7 mouse cellular contexts compared by ENCODE assay signal in genomic region chr9:43107187-43107517, GRCm38 (mm10). TPM values are rescaled to one million over a fixed set of nuclear protein-coding genes. Genes with fewer than 3 reads are reported as not detected.
DNase-seq lines count a peak whose midpoint lies in the region; ATAC-seq and TF ChIP-seq lines count a peak whose summit lies in the region.

Arhgef12 (minus strand) TSS chr9:43107239.

- H3K4me1 ChIP-seq in MEL (ENCODE audit: control insufficient read depth in 1 of 2, insufficient read depth in 2 of 2, low read length in 2 of 2): peaks cover 9 to 26% of the 10 kb centered on the region in 2 experiments
- peaks cover 57% of the 10 kb centered on the region for H3K4me1 ChIP-seq in erythroblast, embryonic 14.5 days (ENCODE audit: control insufficient read depth)
- peaks cover 26% of the 10 kb centered on the region for H3K4me1 ChIP-seq in heart, embryonic 16.5 days (ENCODE audit: control insufficient read depth, insufficient read depth, low read length)
- peaks cover 16 to 19% of the 10 kb centered on the region in 2 experiments for H3K4me1 ChIP-seq in liver, embryonic 14.5 days (replicated peaks; ENCODE audit: control insufficient read depth in 2 of 2, insufficient read depth in 2 of 2, low read length in 1 of 2)

- peak within 1 kb of the TSS; percentile 82 to 86 for H3K4me3 ChIP-seq in MEL (ENCODE audit: control insufficient read depth in 1 of 2, insufficient read depth in 1 of 2, low read depth in 2 of 2, low read length in 2 of 2)
- H3K4me3 ChIP-seq in erythroblast, embryonic 14.5 days (replicated peaks): peak within 1 kb of the TSS; percentile 88
- peak within 1 kb of the TSS; percentile 83 for H3K4me3 ChIP-seq in heart, embryonic 16.5 days (ENCODE audit: low read length)
- H3K4me3 ChIP-seq in liver, embryonic 14.5 days (ENCODE audit: insufficient read depth in 1 of 2, low read depth in 2 of 2, low read length in 2 of 2): peak within 1 kb of the TSS; percentile 89 to 98

- TF ChIP-seq EP300 in MEL (IDR thresholded peaks at IDR 0.05; ENCODE audit: low read depth in 1 of 2, low read length in 2 of 2): no peak
- no peak for TF ChIP-seq EP300 in liver, embryonic 14.5 days (IDR thresholded peaks at IDR 0.05; ENCODE audit: low read depth)

- H3K79me2 ChIP-seq in MEL (ENCODE audit: control insufficient read depth, insufficient read depth, low read length, poor library complexity): peaks cover 26% of the 10 kb centered on the region

- H3K9me3 ChIP-seq in MEL (replicated peaks; ENCODE audit: insufficient read depth, low read length): no peaks in the 10 kb centered on the region
- H3K9me3 ChIP-seq in erythroblast, embryonic 14.5 days (ENCODE audit: control insufficient read depth, low read length): no peaks in the 10 kb centered on the region; the same call in 1 of the 2 replicates
- H3K9me3 ChIP-seq in heart, embryonic 16.5 days (replicated peaks; ENCODE audit: control insufficient read depth, low read length): no peaks in the 10 kb centered on the region
- H3K9me3 ChIP-seq in liver, embryonic 14.5 days (ENCODE audit: control insufficient read depth, low read length): no peaks in the 10 kb centered on the region

- H3K9ac ChIP-seq in MEL (ENCODE audit: control insufficient read depth, low read depth, low read length, poor library complexity, severe bottlenecking): peak within 1 kb of the TSS; percentile 92
- H3K9ac ChIP-seq in heart, embryonic 16.5 days (ENCODE audit: low read length): peak within 1 kb of the TSS; percentile 95
- H3K9ac ChIP-seq in liver, embryonic 14.5 days (replicated peaks): peak within 1 kb of the TSS; percentile 85

- TF ChIP-seq RAD21 in MEL (IDR thresholded peaks at IDR 0.05; ENCODE audit: low read depth, low read length): peak; percentile 23

- no peak for TF ChIP-seq POLR2A in MEL (IDR thresholded peaks at IDR 0.05; ENCODE audit: control insufficient read depth in 1 of 2, insufficient read depth in 1 of 2, low read depth in 1 of 2, low read length in 2 of 2, poor library complexity in 1 of 2)

- peaks cover 0 to 30% of the 10 kb centered on the region in 2 experiments; a peak in 2 of 4 replicates for H3K36me3 ChIP-seq in MEL (ENCODE audit: control insufficient read depth in 1 of 2, insufficient read depth in 2 of 2, low read length in 2 of 2)
- peaks cover 12% of the 10 kb centered on the region for H3K36me3 ChIP-seq in erythroblast, embryonic 14.5 days (ENCODE audit: control insufficient read depth)
- H3K36me3 ChIP-seq in heart, embryonic 16.5 days (ENCODE audit: control insufficient read depth, insufficient read depth): peaks cover 17% of the 10 kb centered on the region
- no peaks in the 10 kb centered on the region for H3K36me3 ChIP-seq in liver, embryonic 14.5 days (replicated peaks; ENCODE audit: control insufficient read depth, insufficient read depth, low read depth)

- WGBS in heart, embryonic 16.5 days: 13% methylated on average over 10 of the region's 10 CpGs
- whole genome bisulfite sequencing in liver, embryonic 14.5 days (ENCODE audit: insufficient replicate concordance): 30% methylated on average over 10 of the region's 10 CpGs

- DNase-seq in MEL (ENCODE audit: low read depth, low spot score): peak; percentile 50
- no peak for DNase-seq in adrenal gland, postnatal 4 days (ENCODE audit: low spot score in 2 of 2)
- peak; percentile 68 to 74 for DNase-seq in kidney, postnatal 25 days
- no peak for DNase-seq in liver, embryonic 14.5 days (ENCODE audit: low read depth in 3 of 3, low spot score in 3 of 3)
- peak; percentile 69 for DNase-seq in retina, embryonic 14.5 days (ENCODE audit: low spot score)

- peak within 1 kb of the TSS; percentile 89 for H3K4me2 ChIP-seq in heart, embryonic 16.5 days (ENCODE audit: low read depth, low read length)
- H3K4me2 ChIP-seq in liver, embryonic 14.5 days (ENCODE audit: low read depth): peak within 1 kb of the TSS; percentile 78

- peak within 1 kb of the TSS; percentile 86 for H3K27ac ChIP-seq in MEL (ENCODE audit: control insufficient read depth, low read depth, low read length)
- H3K27ac ChIP-seq in heart, embryonic 16.5 days (ENCODE audit: low read length): peak within 1 kb of the TSS; percentile 97
- H3K27ac ChIP-seq in liver, embryonic 14.5 days: peak within 1 kb of the TSS; percentile 80

- no peaks in the 10 kb centered on the region for H3K27me3 ChIP-seq in MEL (ENCODE audit: control insufficient read depth in 1 of 2, insufficient read depth in 2 of 2, low read length in 2 of 2)
- peaks cover 62% of the 10 kb centered on the region for H3K27me3 ChIP-seq in erythroblast, embryonic 14.5 days (ENCODE audit: control insufficient read depth)
- H3K27me3 ChIP-seq in heart, embryonic 16.5 days (ENCODE audit: control insufficient read depth, insufficient read depth, low read length): no peaks in the 10 kb centered on the region
- H3K27me3 ChIP-seq in liver, embryonic 14.5 days (ENCODE audit: control insufficient read depth, insufficient read depth, low read length): peaks cover 20% of the 10 kb centered on the region

- TF ChIP-seq CTCF in MEL (IDR thresholded peaks at IDR 0.05 in 2 of 3, conservative IDR thresholded peaks at IDR 0.05 in 1 of 3; ENCODE audit: control insufficient read depth in 1 of 3, insufficient read depth in 1 of 3, low read depth in 2 of 3, low read length in 3 of 3, poor library complexity in 1 of 3, severe bottlenecking in 1 of 3): peak; percentile 14 to 40 (median 29); a peak in 4 of 6 replicates
- peak; percentile 53 for TF ChIP-seq CTCF in liver, embryonic 14.5 days (IDR thresholded peaks at IDR 0.05; ENCODE audit: low read depth)

- ATAC-seq in heart, embryonic 16.5 days (replicated peaks; ENCODE audit: extremely low read depth, insufficient read depth, low FRiP score): no peak
- ATAC-seq in liver, embryonic 14.5 days (ENCODE audit: insufficient read depth): no peak

TF ChIP-seq in MEL, 35 proteins besides CTCF, POLR2A, EP300 and RAD21:
- TF ChIP-seq JUND (IDR thresholded peaks at IDR 0.05; ENCODE audit: low read depth, low read length): no peak
- peak; percentile 46 for TF ChIP-seq SMC3 (IDR thresholded peaks at IDR 0.05; ENCODE audit: low read depth, low read length)
- peak; percentile 1; the same call in 1 of the 2 replicates for TF ChIP-seq ZC3H11A (IDR thresholded peaks at IDR 0.05; ENCODE audit: low read depth, low read length)

RNA-seq across cellular contexts. Expression of gene Arhgef12, which starts in this region (rescaled TPM):
- 11.8 and 14.8 TPM in 2 replicates for total RNA-seq in MEL (2012; rRNA removed)
- polyA plus RNA-seq in MEL (2012; ENCODE audit: insufficient read depth in 1 of 2, insufficient read length in 2 of 2, low read depth in 1 of 2, low replicate concordance in 2 of 2, missing spikeins in 1 of 2): 10 to 100 TPM; 14.7 to 33.5 TPM
- 100 to 1,000 TPM in 1 of 2 experiments, 10 to 100 TPM in 1; 98.7 to 111 TPM for total RNA-seq in adrenal gland, postnatal 4 days (2021)
- 1.4 and 1.8 TPM in 2 replicates for polyA plus RNA-seq in erythroblast, embryonic 14.5 days (2012)
- 10.9 and 12.4 TPM in 2 replicates for polyA plus RNA-seq in heart, embryonic 16.5 days (2015; fragmentation: Nextera tagmentation; extraction: Ambion mirVana)
- 7.5 and 9.3 TPM in 2 replicates for polyA plus RNA-seq in liver, embryonic 14.5 days (2012; rRNA removed)
- 5.2 and 6.5 TPM in 2 replicates for polyA plus RNA-seq in liver, embryonic 14.5 days (2014; fragmentation: Nextera tagmentation; extraction: Ambion mirVana)

Comparison
In these comparisons a context has a peak if more than half of its experiments do, and no peak if none do; other contexts are left out.
1. DNase-seq: peak in MEL (single experiment), kidney, postnatal 25 days (2 of 2) and retina, embryonic 14.5 days (single experiment); none in adrenal gland, postnatal 4 days (0 of 2) and liver, embryonic 14.5 days (0 of 3).
2. Peak in every context shown above with its lines, with median percentiles within 50 percentile points of each other: H3K27ac ChIP-seq, H3K4me3 ChIP-seq and H3K9ac ChIP-seq.